Mouse (Mus musculus) heart, embryonic 13.5 days (tissue): ENCODE measurements around the gene Stxbp5. TPM values are rescaled to one million over a fixed set of nuclear protein-coding genes. Genes with fewer than 3 reads are reported as not detected.
A peak's percentile ranks its signal among the peaks of the same experiment; 100 is the strongest.

Source experiments
- ATAC-seq: fragments of 200-750 bp; cut with Nextera tagmentation; 2 replicates; pipeline ENCODE4 v1.8.0; 2017; ENCODE audit warnings: moderate TSS enrichment; ENCODE audit not compliant: insufficient number of reproducible peaks, low FRiP score, low TSS enrichment; ENCODE audit errors: extremely low read depth
- H3K27ac ChIP-seq: fragments of 300-500 bp; sonication (generic); replicated peaks from 2 replicates; pipeline ENCODE4 v1.5.1; 2015; ENCODE audit warnings: moderate library complexity, mild to moderate bottlenecking, inconsistent platforms
- H3K27me3 ChIP-seq: fragments of 300-500 bp; sonication (generic); replicated peaks from 2 replicates; pipeline ENCODE4 v1.6.1; 2015; ENCODE audit warnings: mild to moderate bottlenecking, inconsistent platforms
- H3K36me3 ChIP-seq: fragments of 300-500 bp; sonication (generic); 2 replicates; pipeline ENCODE4 v1.6.1; 2015; ENCODE audit warnings: mild to moderate bottlenecking, inconsistent platforms
- H3K4me1 ChIP-seq: fragments of 300-500 bp; sonication (generic); 2 replicates; pipeline ENCODE4 v1.6.1; 2015; ENCODE audit warnings: inconsistent platforms
- H3K4me2 ChIP-seq: fragments of 300-500 bp; sonication (generic); 2 replicates; pipeline ENCODE4 v1.6.1; 2015; ENCODE audit warnings: inconsistent platforms, mild to moderate bottlenecking, moderate library complexity
- H3K4me3 ChIP-seq: fragments of 300-500 bp; sonication (generic); 2 replicates; pipeline ENCODE4 v1.5.1; 2015; ENCODE audit warnings: moderate library complexity, mild to moderate bottlenecking, inconsistent platforms
- H3K9ac ChIP-seq: fragments of 300-500 bp; sonication (generic); 2 replicates; pipeline ENCODE4 v1.6.1; 2015; ENCODE audit warnings: inconsistent platforms, mild to moderate bottlenecking, moderate library complexity
- H3K9me3 ChIP-seq: fragments of 300-500 bp; sonication (generic); 2 replicates; pipeline ENCODE4 v1.6.1; 2016; ENCODE audit warnings: inconsistent platforms
- WGBS: fragments of 180-500 bp; shearing (Covaris S2); methylation state at CpG from one replicate; pipeline ENCODE4 v1.1.7; 2015; ENCODE audit warnings: mixed read lengths; 5-methylcytosine and 5-hydroxymethylcytosine counted together
- polyA plus RNA-seq: library from polyadenylated mRNA; unstranded; fragments of >200 nt; fragmentation: Nextera tagmentation; extraction: Ambion mirVana; gene quantifications from 2 replicates; pipeline ENCODE4 v1.2.1, GENCODE M21; 2015

Stxbp5 gene
- polyA plus RNA-seq, 1 experiment from 2014 or later, result 2.7 TPM

DNA sequence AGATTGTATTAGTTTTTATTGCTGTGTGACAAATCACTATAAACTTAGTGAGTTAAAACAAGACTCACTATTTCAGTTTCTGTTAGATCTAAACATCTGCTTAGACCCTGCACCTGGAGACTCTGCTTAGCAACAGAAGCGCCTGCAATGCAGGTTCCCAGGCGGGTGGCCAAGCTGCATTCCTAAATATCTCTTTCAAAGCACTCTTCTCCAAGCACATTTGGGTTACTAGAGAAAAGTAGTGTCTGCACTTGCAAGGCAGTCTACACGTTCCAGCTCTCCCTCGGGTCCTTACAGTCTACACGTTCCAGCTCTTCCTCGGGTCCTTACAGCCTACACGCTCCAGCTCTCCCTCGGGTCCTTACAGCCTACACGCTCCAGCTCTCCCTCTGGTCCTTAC, 44.1 kb downstream of the Stxbp5 start:
- Histone ChIP-seq H3K4me1 (peaks cover 6% of the 10 kb centered on the region; the same call in 1 of the 2 replicates), H3K9ac (no peak overlapping the region), H3K9me3 (peaks cover 18% of the 10 kb centered on the region), H3K27me3 (no peaks in the 10 kb centered on the region), H3K27ac (no peak overlapping the region), H3K36me3 (peaks cover 34% of the 10 kb centered on the region), H3K4me3 (no peak overlapping the region), H3K4me2 (no peak overlapping the region)
- WGBS, result 82% methylated on average over 9 of the region's 9 CpGs
- no peak for ATAC-seq

DNA sequence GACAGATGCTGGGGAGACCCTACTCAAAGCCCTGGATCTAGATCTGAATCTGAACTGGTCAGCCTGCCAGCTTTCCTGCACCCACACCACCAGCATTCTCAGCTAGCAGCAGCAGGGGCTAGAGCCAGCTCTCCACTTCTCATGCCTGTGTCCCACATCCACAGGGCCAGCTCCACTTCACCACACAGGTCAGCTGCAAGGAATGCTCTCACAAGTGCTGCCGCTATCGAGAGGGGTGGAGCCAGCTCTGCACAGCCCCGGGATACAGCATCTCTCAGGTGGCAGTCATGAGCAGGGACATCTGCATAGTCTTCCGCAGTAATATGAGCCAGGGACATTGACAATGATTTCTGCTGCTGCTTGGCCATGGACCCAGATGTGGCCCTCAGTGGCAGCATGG, 54.5 kb downstream of the Stxbp5 start:
- Histone ChIP-seq H3K4me2 (no peak overlapping the region), H3K27ac (no peak overlapping the region), H3K9me3 (0 out of 2 replicates have a peak, but pooled peaks cover 2% of the 10 kb centered on the region), H3K4me3 (no peak overlapping the region), H3K9ac (no peak overlapping the region), H3K36me3 (peaks cover 15% of the 10 kb centered on the region), H3K27me3 (no peaks in the 10 kb centered on the region), H3K4me1 (no peaks in the 10 kb centered on the region)
- no peak for ATAC-seq
- WGBS, result 85% methylated on average over 4 of the region's 4 CpGs

DNA sequence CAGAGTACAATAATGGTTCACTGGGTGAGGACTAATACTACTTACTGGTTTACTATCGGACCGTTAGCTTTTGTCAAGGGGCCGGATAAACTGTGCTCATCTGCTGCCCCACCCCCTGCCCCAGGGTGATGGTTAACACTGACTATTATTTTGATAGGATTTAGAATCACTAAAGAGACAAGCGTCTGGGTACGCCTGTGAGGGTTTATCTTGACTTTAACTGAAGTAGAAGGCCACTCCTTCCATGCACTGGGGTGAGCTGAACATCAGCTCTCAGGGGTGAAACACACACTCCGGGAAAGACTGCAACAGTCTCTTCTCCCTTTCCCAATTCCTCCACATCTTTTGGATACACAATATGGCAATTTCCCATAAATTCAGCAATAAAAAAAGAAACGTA, 61.5 kb downstream of the Stxbp5 start:
- Histone ChIP-seq H3K36me3 (peaks cover 18% of the 10 kb centered on the region), H3K4me3 (no peak overlapping the region), H3K9me3 (no peaks in the 10 kb centered on the region), H3K9ac (no peak overlapping the region), H3K27me3 (no peaks in the 10 kb centered on the region), H3K4me1 (no peaks in the 10 kb centered on the region), H3K4me2 (no peak overlapping the region), H3K27ac (no peak overlapping the region)
- 72% methylated on average over 7 of the region's 7 CpGs for WGBS
- ATAC-seq, result no peak

DNA sequence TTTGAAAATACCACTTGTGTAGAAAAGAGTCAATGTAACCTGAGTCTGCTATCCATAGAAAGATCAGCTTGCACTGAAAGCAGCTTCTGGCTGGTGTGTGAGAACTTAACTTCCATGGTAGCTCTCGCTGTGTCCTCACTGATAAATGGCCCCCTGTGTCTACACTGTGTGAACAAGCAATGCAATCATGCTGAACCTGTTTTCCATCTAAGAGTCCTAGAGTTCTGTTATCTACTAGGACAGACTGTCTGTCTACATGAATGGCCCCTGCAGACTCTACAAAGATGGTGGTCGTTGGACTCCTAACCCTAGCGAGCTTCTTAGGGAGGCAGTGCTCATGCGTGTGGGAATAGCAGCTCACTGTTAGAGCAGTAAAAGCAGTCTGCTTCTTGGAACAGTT, 65.9 kb downstream of the Stxbp5 start:
- Histone ChIP-seq H3K4me1 (0 out of 2 replicates have a peak, but pooled peaks cover 5% of the 10 kb centered on the region), H3K27me3 (no peaks in the 10 kb centered on the region), H3K4me2 (no peak overlapping the region), H3K9me3 (no peaks in the 10 kb centered on the region), H3K4me3 (no peak overlapping the region), H3K9ac (no peak overlapping the region), H3K36me3 (peaks cover 31% of the 10 kb centered on the region), H3K27ac (no peak overlapping the region)
- 67% methylated on average over 4 of the region's 4 CpGs for WGBS
- ATAC-seq, result no peak

DNA sequence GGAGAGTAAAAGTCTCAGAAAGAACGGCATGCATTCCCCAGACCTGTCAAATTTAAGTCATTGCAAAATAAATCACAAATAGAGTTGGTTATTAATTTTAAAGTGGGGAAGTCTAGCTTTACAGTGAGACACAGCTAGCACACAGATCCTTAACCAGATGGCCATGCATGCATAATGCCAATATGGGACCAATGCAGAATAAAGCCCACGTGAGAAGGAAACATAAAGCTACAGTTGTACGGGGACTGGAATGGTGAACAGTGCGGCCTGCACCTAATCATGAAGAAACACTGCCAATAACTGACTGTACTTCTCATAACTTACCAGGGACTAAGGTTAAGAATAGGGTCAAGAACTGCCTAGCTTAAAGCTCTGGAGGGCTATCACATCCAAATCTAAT, 67.9 kb downstream of the Stxbp5 start:
- no peak for ATAC-seq
- H3K36me3 ChIP-seq, result peaks cover 28% of the 10 kb centered on the region
- no peak overlapping the region for H3K9ac ChIP-seq
- H3K4me2 ChIP-seq, result no peak overlapping the region
- no peak overlapping the region for H3K27ac ChIP-seq
- H3K4me3 ChIP-seq, result no peak overlapping the region
- WGBS, result 84% methylated on average over 4 of the region's 4 CpGs
- H3K9me3 ChIP-seq, result no peaks in the 10 kb centered on the region
- H3K4me1 ChIP-seq, result 0 out of 2 replicates have a peak, but pooled peaks cover 5% of the 10 kb centered on the region
- H3K27me3 ChIP-seq, result no peaks in the 10 kb centered on the region

DNA sequence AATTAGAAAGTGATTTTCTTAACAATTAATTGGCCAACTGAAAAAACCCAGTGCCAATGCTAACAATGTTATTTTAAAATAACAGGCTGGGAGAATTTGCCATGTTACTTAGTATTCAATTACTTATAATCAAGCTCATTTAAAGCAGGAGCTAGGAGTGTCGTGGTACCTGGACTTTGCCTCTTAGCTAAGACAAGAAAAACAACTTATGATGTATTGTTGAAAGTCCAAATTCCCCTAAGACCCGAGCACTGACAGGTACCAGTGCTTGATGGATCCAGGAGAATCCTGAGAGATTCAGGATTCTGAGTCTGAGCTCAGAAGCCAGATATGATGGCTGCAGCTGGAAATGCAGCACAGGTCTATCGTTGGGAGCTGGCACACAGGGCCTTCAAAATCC, 71.1 kb downstream of the Stxbp5 start:
- 82% methylated on average over 3 of the region's 3 CpGs for WGBS
- H3K4me2 ChIP-seq, result no peak overlapping the region
- H3K27me3 ChIP-seq, result no peaks in the 10 kb centered on the region

DNA sequence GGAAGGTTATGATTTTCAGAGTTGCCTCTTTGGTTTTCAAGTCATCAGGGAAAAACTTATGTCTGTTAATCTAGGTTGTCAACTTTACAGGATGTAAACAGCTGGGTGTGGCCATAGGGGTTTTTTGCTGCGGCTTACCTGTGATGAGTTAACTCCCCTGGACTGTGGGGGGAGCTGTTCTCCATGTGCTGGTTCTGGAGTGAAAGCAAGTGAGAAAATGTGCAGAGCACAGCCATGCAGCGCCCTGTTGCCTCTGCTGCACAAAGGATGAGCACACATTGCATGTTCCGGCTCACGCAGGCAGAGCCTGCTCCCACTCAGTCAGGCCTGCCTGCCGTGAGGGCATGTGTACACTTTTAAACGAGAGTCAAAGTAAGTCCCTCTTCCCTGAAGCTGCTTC, 79.6 kb downstream of the Stxbp5 start:
- WGBS, result 65% methylated on average over 6 of the region's 6 CpGs
- Histone ChIP-seq H3K4me3 (no peak overlapping the region), H3K9ac (no peak overlapping the region), H3K9me3 (no peaks in the 10 kb centered on the region), H3K4me1 (no peaks in the 10 kb centered on the region), H3K4me2 (no peak overlapping the region), H3K27ac (no peak overlapping the region), H3K27me3 (no peaks in the 10 kb centered on the region), H3K36me3 (0 out of 2 replicates have a peak, but pooled peaks cover 2% of the 10 kb centered on the region)
- no peak for ATAC-seq

More for the DNA sequence above, 71.1 kb downstream of the Stxbp5 start:
- H3K9ac ChIP-seq, result no peak overlapping the region
- 0 out of 2 replicates have a peak, but pooled peaks cover 5% of the 10 kb centered on the region for H3K4me1 ChIP-seq
- H3K9me3 ChIP-seq, result no peaks in the 10 kb centered on the region
- peaks cover 17% of the 10 kb centered on the region; the same call in 1 of the 2 replicates for H3K36me3 ChIP-seq
- ATAC-seq, result no peak
- H3K4me3 ChIP-seq, result no peak overlapping the region
- no peak overlapping the region for H3K27ac ChIP-seq

DNA sequence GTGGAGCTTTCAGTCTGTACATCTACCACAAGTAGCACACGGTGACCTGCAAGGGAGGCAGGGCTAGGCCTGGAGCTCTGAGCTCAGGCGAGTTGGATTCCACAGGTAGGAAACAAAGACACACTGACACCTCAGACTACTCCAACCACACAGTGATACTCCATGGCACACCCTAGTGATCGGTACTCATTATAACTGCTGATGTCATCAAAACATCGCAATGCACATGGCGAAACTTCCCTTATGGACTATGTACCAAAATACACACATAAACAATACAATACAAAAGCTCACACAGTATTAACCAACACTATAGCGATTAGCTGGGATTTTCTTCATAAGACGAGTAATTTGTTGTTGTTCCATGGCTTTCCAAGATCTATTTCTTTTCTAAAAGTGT, 82.3 kb downstream of the Stxbp5 start:
- ATAC-seq, result no peak

DNA sequence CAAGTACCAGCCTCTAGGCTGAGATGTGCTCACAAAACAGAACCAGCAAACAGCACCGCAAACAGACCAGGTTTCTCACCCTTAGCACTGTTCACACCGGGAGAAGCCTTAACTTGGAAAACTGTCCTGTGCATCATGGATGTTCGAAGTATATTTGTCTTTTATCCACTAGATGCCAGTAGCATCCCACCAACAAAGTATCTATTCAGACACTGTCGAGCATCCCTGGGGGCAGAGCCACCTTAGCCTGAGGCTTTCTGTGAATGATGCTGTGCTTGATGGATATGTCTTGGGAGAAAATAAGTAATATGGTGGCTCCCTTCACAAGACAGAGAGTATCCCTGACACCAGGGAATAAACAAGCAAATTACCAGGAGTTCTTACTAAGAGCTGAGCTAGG, 87.0 kb downstream of the Stxbp5 start:
- no peak for ATAC-seq
- no peak overlapping the region for H3K27ac ChIP-seq
- no peak overlapping the region for H3K4me3 ChIP-seq
- 75% methylated on average over 4 of the region's 4 CpGs for WGBS
- H3K36me3 ChIP-seq, result 0 out of 2 replicates have a peak, but pooled peaks cover 2% of the 10 kb centered on the region
- no peak overlapping the region for H3K4me2 ChIP-seq
- H3K9ac ChIP-seq, result no peak overlapping the region
- no peaks in the 10 kb centered on the region for H3K9me3 ChIP-seq
- H3K4me1 ChIP-seq, result no peaks in the 10 kb centered on the region
- H3K27me3 ChIP-seq, result no peaks in the 10 kb centered on the region

More for the DNA sequence above, 82.3 kb downstream of the Stxbp5 start:
- no peak overlapping the region for H3K4me3 ChIP-seq
- H3K27ac ChIP-seq, result no peak overlapping the region
- no peaks in the 10 kb centered on the region for H3K4me1 ChIP-seq
- H3K4me2 ChIP-seq, result no peak overlapping the region
- no peaks in the 10 kb centered on the region for H3K9me3 ChIP-seq
- 0 out of 2 replicates have a peak, but pooled peaks cover 2% of the 10 kb centered on the region for H3K36me3 ChIP-seq
- 87% methylated on average over 7 of the region's 7 CpGs for WGBS
- no peak overlapping the region for H3K9ac ChIP-seq
- H3K27me3 ChIP-seq, result no peaks in the 10 kb centered on the region

DNA sequence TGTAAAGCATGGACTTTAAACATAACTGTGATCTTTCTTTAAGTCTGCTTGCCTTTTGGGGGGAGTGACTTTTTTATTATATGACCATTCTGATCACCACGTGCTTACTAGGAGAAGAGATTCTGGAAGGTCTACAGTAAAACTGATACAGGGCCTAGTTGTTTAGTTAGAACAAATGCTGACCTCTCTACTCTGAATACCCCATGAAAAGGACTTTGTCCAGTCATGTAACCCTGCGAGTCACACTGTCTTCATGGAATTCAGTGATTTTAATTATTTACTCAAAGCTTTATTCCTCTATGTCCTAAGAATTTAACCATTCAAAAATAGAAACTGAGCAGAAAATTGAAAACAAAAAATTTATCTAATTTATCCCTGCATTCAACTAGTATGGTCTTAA, 93.3 kb downstream of the Stxbp5 start:
- H3K36me3 ChIP-seq, result peaks cover 13% of the 10 kb centered on the region; the same call in 1 of the 2 replicates
- H3K9me3 ChIP-seq, result no peaks in the 10 kb centered on the region
- no peak overlapping the region for H3K9ac ChIP-seq
- no peaks in the 10 kb centered on the region for H3K27me3 ChIP-seq
- H3K4me3 ChIP-seq, result no peak overlapping the region
- H3K4me1 ChIP-seq, result peaks cover 3% of the 10 kb centered on the region; the same call in 1 of the 2 replicates
- 80% methylated on average over 2 of the region's 2 CpGs for WGBS
- ATAC-seq, result no peak
- no peak overlapping the region for H3K4me2 ChIP-seq
- H3K27ac ChIP-seq, result no peak overlapping the region

DNA sequence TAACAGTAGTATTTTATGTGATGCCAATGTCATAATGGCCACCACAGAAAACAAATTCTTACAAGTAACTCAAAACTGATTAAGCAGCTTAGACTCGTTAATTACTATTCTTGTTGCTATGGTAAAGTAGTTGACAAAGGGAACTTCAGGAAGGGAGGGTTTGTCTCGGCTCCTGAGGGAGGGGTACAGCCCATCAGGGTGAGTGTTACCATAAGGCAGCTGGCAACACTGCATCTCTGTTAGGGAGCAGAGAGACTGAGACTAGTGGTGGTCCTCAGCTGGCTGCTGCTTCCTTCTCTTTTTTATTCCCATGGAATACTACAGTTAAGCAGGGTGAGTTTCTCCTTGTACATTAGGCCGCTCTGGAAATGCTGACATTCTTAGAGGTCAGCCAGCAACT, 95.5 kb downstream of the Stxbp5 start:
- H3K9me3 ChIP-seq, result no peaks in the 10 kb centered on the region
- H3K27ac ChIP-seq, result no peak overlapping the region
- no peak overlapping the region for H3K4me2 ChIP-seq
- no peaks in the 10 kb centered on the region for H3K27me3 ChIP-seq
- WGBS, result 57% methylated on average over 3 of the region's 3 CpGs
- H3K4me3 ChIP-seq, result no peak overlapping the region
- H3K4me1 ChIP-seq, result peaks cover 3% of the 10 kb centered on the region; the same call in 1 of the 2 replicates
- peaks cover 13% of the 10 kb centered on the region; the same call in 1 of the 2 replicates for H3K36me3 ChIP-seq
- H3K9ac ChIP-seq, result 0 out of 2 replicates have a peak overlapping the region, but pooled peaks have one; percentile 7
- ATAC-seq, result no peak

DNA sequence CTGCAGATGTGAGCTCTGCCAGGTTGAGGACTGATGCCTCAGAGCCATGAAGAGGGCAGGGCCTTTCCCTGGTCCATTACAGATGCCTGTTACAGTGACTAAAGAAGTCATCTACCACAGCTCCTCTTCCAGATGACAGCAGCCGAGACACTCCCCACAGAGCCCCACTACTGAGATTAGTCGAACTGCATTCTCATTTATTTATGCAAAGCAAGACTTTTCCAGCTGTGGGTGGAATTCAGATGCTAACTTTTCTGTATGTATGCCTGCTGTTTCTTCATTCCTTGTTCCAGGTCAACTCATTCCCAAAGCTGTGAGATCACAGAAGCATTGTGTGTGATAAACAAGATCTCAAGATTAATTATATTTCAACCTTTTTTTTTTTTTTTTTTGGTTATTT, 97.8 kb downstream of the Stxbp5 start:
- no peak overlapping the region for H3K9ac ChIP-seq
- WGBS, result 78% methylated on average over 2 of the region's 2 CpGs
- no peak overlapping the region for H3K4me3 ChIP-seq
- H3K4me2 ChIP-seq, result no peak overlapping the region
- ATAC-seq, result no peak
- no peak overlapping the region for H3K27ac ChIP-seq
- peaks cover 3% of the 10 kb centered on the region; the same call in 1 of the 2 replicates for H3K4me1 ChIP-seq
- peaks cover 16% of the 10 kb centered on the region for H3K36me3 ChIP-seq
- H3K9me3 ChIP-seq, result no peaks in the 10 kb centered on the region
- H3K27me3 ChIP-seq, result no peaks in the 10 kb centered on the region
